Mouse (Mus musculus): ENCODE measurements around the gene Senp3.
A peak's percentile ranks its signal among the peaks of the same experiment; 100 is the strongest.
"Not testable (repeated sequence)": the region's sequence is repeated elsewhere in the genome, so short reads cannot be mapped to it uniquely, and the experiment has no call there.

Gene Senp3

GRCm38 (mm10) chr11:69704613-69705010, 22.7 kb upstream of the Senp3 start:
- no peak for DNase-seq (ENCODE audit: low spot score in 2 of 2)

- no peak for DNase-seq (ENCODE audit: low spot score in 2 of 2)
Observed at GRCm38 (mm10) chr11:69703814-69704612, 22.1 kb upstream of the Senp3 start.

- DNase-seq (ENCODE audit: low spot score in 2 of 2) = not testable (repeated sequence)
Observed at GRCm38 (mm10) chr11:69703381-69703780, 21.5 kb upstream of the Senp3 start.

GRCm38 (mm10) chr11:69702886-69703285, 21.0 kb upstream of the Senp3 start:
- not testable (repeated sequence) for DNase-seq (ENCODE audit: low spot score in 2 of 2)

GRCm38 (mm10) chr11:69699595-69699994, 17.7 kb upstream of the Senp3 start:
- no peak for DNase-seq (ENCODE audit: low spot score in 2 of 2)

GRCm38 (mm10) chr11:69698574-69698973, 16.7 kb upstream of the Senp3 start:
- no peak for DNase-seq (ENCODE audit: low spot score in 2 of 2)

- DNase-seq (ENCODE audit: low spot score in 2 of 2) = no peak
Observed at GRCm38 (mm10) chr11:69697396-69697795, 15.5 kb upstream of the Senp3 start.

GRCm38 (mm10) chr11:69695361-69696181, 13.7 kb upstream of the Senp3 start, which contains the start of the genes Tnfsf12 and Tnfsfm13:
Gene Tnfsf12, minus strand, starts transcription at chr11:69695849.
Gene Tnfsfm13, minus strand, starts transcription at chr11:69696098.
- DNase-seq (ENCODE audit: low spot score in 2 of 2) = no peak

GRCm38 (mm10) chr11:69695046-69695360, 13.1 kb upstream of the Senp3 start:
- no peak for DNase-seq (ENCODE audit: low spot score in 2 of 2)

GRCm38 (mm10) chr11:69693421-69693965, 11.6 kb upstream of the Senp3 start:
- DNase-seq (ENCODE audit: low spot score in 2 of 2) = no peak

GRCm38 (mm10) chr11:69692863-69693262, 11.0 kb upstream of the Senp3 start:
- no peak for DNase-seq (ENCODE audit: low spot score in 2 of 2)

GRCm38 (mm10) chr11:69692196-69692811, 10.4 kb upstream of the Senp3 start:
- no peak for DNase-seq (ENCODE audit: low spot score in 2 of 2)

GRCm38 (mm10) chr11:69689891-69690290, 8.0 kb upstream of the Senp3 start:
- no peak for DNase-seq (ENCODE audit: low spot score in 2 of 2)

GRCm38 (mm10) chr11:69687061-69687460, 5.2 kb upstream of the Senp3 start:
- no peak for DNase-seq (ENCODE audit: low spot score in 2 of 2)

- no peak for DNase-seq (ENCODE audit: low spot score in 2 of 2)
Observed at GRCm38 (mm10) chr11:69686377-69686776, 4.5 kb upstream of the Senp3 start.

- no peak for DNase-seq (ENCODE audit: low spot score in 2 of 2)
Observed at GRCm38 (mm10) chr11:69685526-69686148, 3.8 kb upstream of the Senp3 start, which contains the start of gene Tnfsf13. Gene Tnfsf13, minus strand, starts transcription at chr11:69685784.

GRCm38 (mm10) chr11:69684936-69685335, 3.1 kb upstream of the Senp3 start:
- DNase-seq (ENCODE audit: low spot score in 2 of 2) = no peak

- DNase-seq (ENCODE audit: low spot score in 2 of 2) = no peak
Observed at GRCm38 (mm10) chr11:69684128-69684745, 2.4 kb upstream of the Senp3 start.

- DNase-seq (ENCODE audit: low spot score in 2 of 2) = no peak
Observed at GRCm38 (mm10) chr11:69683576-69683975, 1.7 kb upstream of the Senp3 start.

- DNase-seq (ENCODE audit: low spot score in 2 of 2) = peak; percentile 75 to 90
Observed at GRCm38 (mm10) chr11:69682840-69683533, 1.1 kb upstream of the Senp3 start.
